Comparison of ENCODE assay signal across 8 mouse cellular contexts in genomic region chr6:43266356-43266755, GRCm38 (mm10). TPM values are rescaled to one million over a fixed set of nuclear protein-coding genes. Genes with fewer than 3 reads are reported as not detected.
DNase-seq lines count a peak whose midpoint lies in the region; ATAC-seq and TF ChIP-seq lines count a peak whose summit lies in the region.

No protein-coding gene starts in this region.

- WGBS in heart, embryonic 14.5 days = 7% methylated on average over 8 of the region's 8 CpGs
- 2% methylated on average over 8 of the region's 8 CpGs for WGBS in kidney, embryonic 16.5 days
- 2% methylated on average over 8 of the region's 8 CpGs for WGBS in stomach, postnatal 0 days

- H3K4me2 ChIP-seq in heart, embryonic 14.5 days (ENCODE audit: low read length) = peak overlapping the region; percentile 81
- peak overlapping the region; percentile 73 for H3K4me2 ChIP-seq in kidney, embryonic 16.5 days (replicated peaks; ENCODE audit: low read depth, low read length)
- H3K4me2 ChIP-seq in stomach, postnatal 0 days (replicated peaks; ENCODE audit: low read depth) = peak overlapping the region; percentile 91

- no peak for TF ChIP-seq CTCF in cortical plate, adult 2 months (IDR thresholded peaks at IDR 0.05; ENCODE audit: extremely low read depth, insufficient read depth, low read length)
- TF ChIP-seq CTCF in stomach, postnatal 0 days (IDR thresholded peaks at IDR 0.05; ENCODE audit: low read depth) = peak; percentile 41

- no peak for DNase-seq in ES-E14 (ENCODE audit: low read depth, low spot score)
- peak; percentile 51 for DNase-seq in lung, postnatal 25 days (ENCODE audit: low spot score)
- peak; percentile 62 for DNase-seq in stomach, postnatal 0 days (ENCODE audit: low spot score)
- no peak for DNase-seq in left cerebral cortex, adult 8-10 months (ENCODE audit: low spot score in 2 of 2)
- no peak for DNase-seq in frontal cortex, postnatal 10 days (ENCODE audit: low spot score in 2 of 2)

- in situ Hi-C loops in ES-E14 (cut with MboI; ENCODE audit: low sequenced_read_pairs in 2 of 2, unreplicated experiment in 2 of 2) = no loop called here

- TF ChIP-seq EP300 in stomach, postnatal 0 days (optimal IDR thresholded peaks at IDR 0.05) = no peak

- no peak overlapping the region for H3K27ac ChIP-seq in ES-E14 (ENCODE audit: insufficient read depth, low read depth, low read length, poor library complexity, severe bottlenecking)
- no peak overlapping the region for H3K27ac ChIP-seq in cortical plate, adult 2 months (ENCODE audit: insufficient read depth, low read length)
- peak overlapping the region; percentile 63 to 78 for H3K27ac ChIP-seq in heart, embryonic 14.5 days (replicated peaks in 1 of 2; ENCODE audit: control insufficient read depth in 1 of 2, insufficient read depth in 1 of 2, low read depth in 2 of 2, low read length in 2 of 2)
- peak overlapping the region; percentile 87 for H3K27ac ChIP-seq in kidney, embryonic 16.5 days (ENCODE audit: low read length)
- peak overlapping the region; percentile 93 for H3K27ac ChIP-seq in stomach, postnatal 0 days (replicated peaks)

- H3K27me3 ChIP-seq in heart, embryonic 14.5 days (ENCODE audit: control insufficient read depth, insufficient read depth, low read length) = no peaks in the 10 kb centered on the region
- H3K27me3 ChIP-seq in kidney, embryonic 16.5 days (ENCODE audit: insufficient read depth, low read length) = no peaks in the 10 kb centered on the region
- no peaks in the 10 kb centered on the region for H3K27me3 ChIP-seq in stomach, postnatal 0 days (ENCODE audit: control insufficient read depth, insufficient read depth, low read length)

- TF ChIP-seq POLR2A in cortical plate, adult 2 months (IDR thresholded peaks at IDR 0.05; ENCODE audit: extremely low read depth, insufficient read depth, low read length) = no peak

- H3K9ac ChIP-seq in ES-E14 (ENCODE audit: insufficient read depth, low read depth, low read length, poor library complexity, severe bottlenecking) = no peak overlapping the region
- H3K9ac ChIP-seq in heart, embryonic 14.5 days (ENCODE audit: low read length) = peak overlapping the region; percentile 83
- peak overlapping the region; percentile 94 for H3K9ac ChIP-seq in kidney, embryonic 16.5 days (replicated peaks; ENCODE audit: low read length)
- H3K9ac ChIP-seq in stomach, postnatal 0 days (ENCODE audit: low read length) = peak overlapping the region; percentile 94

- H3K4me1 ChIP-seq in ES-E14 (ENCODE audit: control insufficient read depth in 2 of 2, insufficient read depth in 2 of 2, low read length in 2 of 2, poor library complexity in 1 of 2) = no peaks in the 10 kb centered on the region
- no peaks in the 10 kb centered on the region for H3K4me1 ChIP-seq in cortical plate, adult 2 months (ENCODE audit: control insufficient read depth, insufficient read depth, low read length)
- no peaks in the 10 kb centered on the region; a peak in 2 of 4 replicates for H3K4me1 ChIP-seq in heart, embryonic 14.5 days (ENCODE audit: control insufficient read depth in 2 of 2, insufficient read depth in 2 of 2, low read length in 2 of 2)
- H3K4me1 ChIP-seq in kidney, embryonic 16.5 days (ENCODE audit: insufficient read depth, low read length) = peaks cover 15% of the 10 kb centered on the region
- H3K4me1 ChIP-seq in stomach, postnatal 0 days (replicated peaks; ENCODE audit: control insufficient read depth, insufficient read depth) = no peaks in the 10 kb centered on the region

- H3K9me3 ChIP-seq in ES-E14 (ENCODE audit: control insufficient read depth, insufficient read depth, low read depth, low read length) = no peaks in the 10 kb centered on the region
- H3K9me3 ChIP-seq in heart, embryonic 14.5 days (ENCODE audit: control insufficient read depth, low read length) = no peaks in the 10 kb centered on the region
- H3K9me3 ChIP-seq in kidney, embryonic 16.5 days (ENCODE audit: low read length) = no peaks in the 10 kb centered on the region
- no peaks in the 10 kb centered on the region for H3K9me3 ChIP-seq in stomach, postnatal 0 days (ENCODE audit: control insufficient read depth, low read length)

- peak; percentile 83 for ATAC-seq in heart, embryonic 14.5 days (ENCODE audit: insufficient number of reproducible peaks, insufficient read depth, low FRiP score, low read depth)
- ATAC-seq in kidney, embryonic 16.5 days (ENCODE audit: low FRiP score, low TSS enrichment) = peak; percentile 82
- peak; percentile 63 for ATAC-seq in stomach, postnatal 0 days (ENCODE audit: low FRiP score, low TSS enrichment)

- H3K36me3 ChIP-seq in ES-E14 (ENCODE audit: control insufficient read depth, insufficient read depth, low read length, poor library complexity, severe bottlenecking) = no peaks in the 10 kb centered on the region
- no peaks in the 10 kb centered on the region for H3K36me3 ChIP-seq in heart, embryonic 14.5 days (ENCODE audit: control insufficient read depth, insufficient read depth, low read length)
- H3K36me3 ChIP-seq in kidney, embryonic 16.5 days (ENCODE audit: insufficient read depth, low read length) = no peaks in the 10 kb centered on the region
- H3K36me3 ChIP-seq in stomach, postnatal 0 days (ENCODE audit: control insufficient read depth, insufficient read depth, low read length) = no peaks in the 10 kb centered on the region

- peak overlapping the region; percentile 64 to 69; a peak in 3 of 4 replicates for H3K4me3 ChIP-seq in ES-E14 (ENCODE audit: insufficient read depth in 1 of 2, low read depth in 1 of 2, low read length in 2 of 2, poor library complexity in 1 of 2, severe bottlenecking in 1 of 2)
- peak overlapping the region; percentile 16 for H3K4me3 ChIP-seq in cortical plate, adult 2 months (ENCODE audit: insufficient read depth, low read length)
- peak overlapping the region; percentile 75 to 80 for H3K4me3 ChIP-seq in heart, embryonic 14.5 days (ENCODE audit: control insufficient read depth in 1 of 2, insufficient read depth in 1 of 2, low read depth in 1 of 2, low read length in 2 of 2)
- H3K4me3 ChIP-seq in kidney, embryonic 16.5 days (ENCODE audit: low read length) = peak overlapping the region; percentile 77
- peak overlapping the region; percentile 81 for H3K4me3 ChIP-seq in stomach, postnatal 0 days (ENCODE audit: low read depth, low read length)

TF ChIP-seq in ES-E14, 5 proteins besides CTCF, POLR2A, EP300 and RAD21:
- no peak for TF ChIP-seq CHD2 (IDR thresholded peaks at IDR 0.05; ENCODE audit: low read depth, low read length)
- TF ChIP-seq ZC3H11A (IDR thresholded peaks at IDR 0.05; ENCODE audit: borderline replicate concordance, low read depth, low read length) = no peak
- TF ChIP-seq ZNF384 (IDR thresholded peaks at IDR 0.05; ENCODE audit: low read depth, low read length) = no peak
- TF ChIP-seq HCFC1 (IDR thresholded peaks at IDR 0.05; ENCODE audit: borderline replicate concordance, insufficient read depth, low read length) = no peak
- no peak for TF ChIP-seq MAFK (IDR thresholded peaks at IDR 0.05; ENCODE audit: insufficient read depth, low read depth, low read length)

RNA-seq across cellular contexts. Expression of gene Arhgef5, which starts 1.0 kb away (rescaled TPM):
- total RNA-seq in ES-E14 (2012; rRNA removed) = 7.2 and 10.1 TPM in 2 replicates
- 2.4 and 2.8 TPM in 2 replicates for polyA plus RNA-seq in cortical plate, adult 2 months (2012; rRNA removed)
- polyA plus RNA-seq in heart, embryonic 14.5 days (2014; fragmentation: Nextera tagmentation; extraction: Ambion mirVana) = 6.9 and 7.1 TPM in 2 replicates
- polyA plus RNA-seq in kidney, embryonic 16.5 days (2015; fragmentation: Nextera tagmentation; extraction: Ambion mirVana) = 17.0 and 19.2 TPM in 2 replicates
- polyA plus RNA-seq in stomach, postnatal 0 days (2015; fragmentation: Nextera tagmentation; extraction: Ambion mirVana) = 13.4 and 15.8 TPM in 2 replicates
- 1 to 10 TPM; 2.6 to 3.2 (median 2.8) TPM for total RNA-seq in left cerebral cortex, adult 8-10 months (2022)

RNA-seq across cellular contexts. Expression of gene Olfr47, which starts 35.0 kb away (rescaled TPM):
- not detected in 2 replicates for total RNA-seq in ES-E14 (2012; rRNA removed)
- polyA plus RNA-seq in cortical plate, adult 2 months (2012; rRNA removed) = not detected in 2 replicates
- not detected in 2 replicates for polyA plus RNA-seq in heart, embryonic 14.5 days (2014; fragmentation: Nextera tagmentation; extraction: Ambion mirVana)
- not detected in 2 replicates for polyA plus RNA-seq in kidney, embryonic 16.5 days (2015; fragmentation: Nextera tagmentation; extraction: Ambion mirVana)
- not detected in 2 replicates for polyA plus RNA-seq in stomach, postnatal 0 days (2015; fragmentation: Nextera tagmentation; extraction: Ambion mirVana)
- not detected for total RNA-seq in left cerebral cortex, adult 8-10 months (2022)

RNA-seq across cellular contexts. Expression of gene Nobox, which starts 43.0 kb away (rescaled TPM):
- 0.11 TPM in 1 of 2 replicates, not detected in the other for total RNA-seq in ES-E14 (2012; rRNA removed)
- 0.13 TPM in 1 of 2 replicates, not detected in the other for polyA plus RNA-seq in cortical plate, adult 2 months (2012; rRNA removed)
- 0.16 and 0.19 TPM in 2 replicates for polyA plus RNA-seq in heart, embryonic 14.5 days (2014; fragmentation: Nextera tagmentation; extraction: Ambion mirVana)
- polyA plus RNA-seq in kidney, embryonic 16.5 days (2015; fragmentation: Nextera tagmentation; extraction: Ambion mirVana) = 0.19 TPM in 1 of 2 replicates, not detected in the other
- polyA plus RNA-seq in stomach, postnatal 0 days (2015; fragmentation: Nextera tagmentation; extraction: Ambion mirVana) = not detected in 2 replicates
- total RNA-seq in left cerebral cortex, adult 8-10 months (2022) = not detected

RNA-seq across cellular contexts. Expression of gene Olfr434, which starts 53.5 kb away (rescaled TPM):
- total RNA-seq in ES-E14 (2012; rRNA removed) = not detected in 2 replicates
- polyA plus RNA-seq in cortical plate, adult 2 months (2012; rRNA removed) = not detected in 2 replicates
- not detected in 2 replicates for polyA plus RNA-seq in heart, embryonic 14.5 days (2014; fragmentation: Nextera tagmentation; extraction: Ambion mirVana)
- polyA plus RNA-seq in kidney, embryonic 16.5 days (2015; fragmentation: Nextera tagmentation; extraction: Ambion mirVana) = not detected in 2 replicates
- not detected in 2 replicates for polyA plus RNA-seq in stomach, postnatal 0 days (2015; fragmentation: Nextera tagmentation; extraction: Ambion mirVana)
- not detected for total RNA-seq in left cerebral cortex, adult 8-10 months (2022)

Comparison
In these comparisons a context has a peak if more than half of its experiments do, and no peak if none do; other contexts are left out.
1. DNase-seq: peak in lung, postnatal 25 days (single experiment) and stomach, postnatal 0 days (single experiment); none in ES-E14 (single experiment), left cerebral cortex, adult 8-10 months (0 of 2) and frontal cortex, postnatal 10 days (0 of 2).
2. H3K27ac ChIP-seq: peak in heart, embryonic 14.5 days (2 of 2), kidney, embryonic 16.5 days (single experiment) and stomach, postnatal 0 days (single experiment); none in ES-E14 (single experiment) and cortical plate, adult 2 months (single experiment).
3. H3K4me3 ChIP-seq: peak in every context shown above with its lines; median percentile 81 in stomach, postnatal 0 days; 78 in heart, embryonic 14.5 days; 77 in kidney, embryonic 16.5 days; 66 in ES-E14; 16 in cortical plate, adult 2 months.
4. Peak in every context shown above with its lines, with median percentiles within 50 percentile points of each other: ATAC-seq and H3K4me2 ChIP-seq.